Mouse (Mus musculus): ENCODE measurements at regions not wholly inside any gene's neighbourhood (a gene's known extent, or its start where the extent isn't known, plus 50 kb on each side); places are given as distances from the start of the nearest gene placed in this dataset.

GRCm38 (mm10) chr15:19094061-19094810 is 275.5 kb downstream of the Cdh10 start:
- no peaks in the 10 kb centered on the region for H3K27me3 ChIP-seq (ENCODE audit: control insufficient read depth in 1 of 2, insufficient read depth in 2 of 2, low read length in 2 of 2)
- no peaks in the 10 kb centered on the region for H3K36me3 ChIP-seq (ENCODE audit: control insufficient read depth in 1 of 2, insufficient read depth in 2 of 2, low read length in 2 of 2)
- no peaks in the 10 kb centered on the region for H3K9me3 ChIP-seq (replicated peaks; ENCODE audit: insufficient read depth, low read length)
- no peak for TF ChIP-seq TAL1 (IDR thresholded peaks at IDR 0.05; ENCODE audit: low read length)
- no peak for TF ChIP-seq KAT2A (conservative IDR thresholded peaks at IDR 0.05; ENCODE audit: low read depth, low read length)
- no peak for TF ChIP-seq USF1 (IDR thresholded peaks at IDR 0.05; ENCODE audit: low read depth, low read length)
- TF ChIP-seq ZKSCAN1 (IDR thresholded peaks at IDR 0.05; ENCODE audit: low read depth, low read length), result no peak
- no peak for TF ChIP-seq TCF12 (IDR thresholded peaks at IDR 0.05; ENCODE audit: low read depth, low read length)
- H3K9ac ChIP-seq (ENCODE audit: control insufficient read depth, low read depth, low read length, poor library complexity, severe bottlenecking), result no peak overlapping the region
- H3K27ac ChIP-seq (ENCODE audit: control insufficient read depth, low read depth, low read length), result no peak overlapping the region
- DNase-seq (ENCODE audit: low read depth, low spot score), result no peak
- no peaks in the 10 kb centered on the region for H3K79me2 ChIP-seq (ENCODE audit: control insufficient read depth, insufficient read depth, low read length, poor library complexity)
- H3K4me3 ChIP-seq (ENCODE audit: control insufficient read depth in 1 of 2, insufficient read depth in 1 of 2, low read depth in 2 of 2, low read length in 2 of 2), result no peak overlapping the region
- no peaks in the 10 kb centered on the region for H3K4me1 ChIP-seq (ENCODE audit: control insufficient read depth in 1 of 2, insufficient read depth in 2 of 2, low read length in 2 of 2)

DNA sequence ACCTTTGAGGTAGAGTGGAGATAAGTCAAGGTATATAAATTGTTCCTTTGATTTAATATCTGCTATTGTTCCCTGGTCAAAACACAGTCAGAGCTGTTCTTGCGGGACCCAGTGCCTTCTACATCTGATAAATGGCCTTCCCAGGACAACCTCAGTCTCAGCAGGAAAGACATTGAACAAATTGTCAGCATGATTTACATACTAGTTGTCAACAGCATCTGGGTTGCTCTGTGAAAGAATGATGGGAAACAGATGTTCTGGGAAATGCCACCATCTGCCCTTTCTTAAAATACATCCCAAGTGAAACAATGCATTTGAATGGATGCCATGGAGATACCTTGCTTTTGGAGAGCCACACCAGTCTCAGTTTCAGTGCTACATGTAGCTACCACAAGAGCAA is 296.2 kb downstream of the Cdh10 start:
- Histone ChIP-seq H3K36me3 (ENCODE audit: control insufficient read depth in 1 of 2, insufficient read depth in 2 of 2, low read length in 2 of 2) (no peaks in the 10 kb centered on the region), H3K27me3 (ENCODE audit: control insufficient read depth in 1 of 2, insufficient read depth in 2 of 2, low read length in 2 of 2) (no peaks in the 10 kb centered on the region), H3K4me3 (ENCODE audit: control insufficient read depth in 1 of 2, insufficient read depth in 1 of 2, low read depth in 2 of 2, low read length in 2 of 2) (no peak overlapping the region), H3K79me2 (ENCODE audit: control insufficient read depth, insufficient read depth, low read length, poor library complexity) (no peaks in the 10 kb centered on the region), H3K4me1 (ENCODE audit: control insufficient read depth in 1 of 2, insufficient read depth in 2 of 2, low read length in 2 of 2) (no peaks in the 10 kb centered on the region), H3K9me3 (replicated peaks; ENCODE audit: insufficient read depth, low read length) (no peaks in the 10 kb centered on the region), H3K27ac (ENCODE audit: control insufficient read depth, low read depth, low read length) (no peak overlapping the region), H3K9ac (ENCODE audit: control insufficient read depth, low read depth, low read length, poor library complexity, severe bottlenecking) (no peak overlapping the region)
- DNase-seq (ENCODE audit: low read depth, low spot score), result no peak
- TF ChIP-seq MYC (IDR thresholded peaks at IDR 0.05; ENCODE audit: low read depth, low read length), result no peak
- TF ChIP-seq POLR2AphosphoS2 (IDR thresholded peaks at IDR 0.05; ENCODE audit: low read length), result no peak
- TF ChIP-seq EP300 (IDR thresholded peaks at IDR 0.05; ENCODE audit: low read depth in 1 of 2, low read length in 2 of 2), result no peak
- TF ChIP-seq BHLHE40 (IDR thresholded peaks at IDR 0.05; ENCODE audit: borderline replicate concordance, low read depth, low read length), result no peak
- TF ChIP-seq MEF2A (IDR thresholded peaks at IDR 0.05; ENCODE audit: extremely low read depth, insufficient replicate concordance, low read depth, low read length, poor library complexity, severe bottlenecking), result no peak
- TF ChIP-seq SIN3A (IDR thresholded peaks at IDR 0.05; ENCODE audit: low read length), result no peak

DNA sequence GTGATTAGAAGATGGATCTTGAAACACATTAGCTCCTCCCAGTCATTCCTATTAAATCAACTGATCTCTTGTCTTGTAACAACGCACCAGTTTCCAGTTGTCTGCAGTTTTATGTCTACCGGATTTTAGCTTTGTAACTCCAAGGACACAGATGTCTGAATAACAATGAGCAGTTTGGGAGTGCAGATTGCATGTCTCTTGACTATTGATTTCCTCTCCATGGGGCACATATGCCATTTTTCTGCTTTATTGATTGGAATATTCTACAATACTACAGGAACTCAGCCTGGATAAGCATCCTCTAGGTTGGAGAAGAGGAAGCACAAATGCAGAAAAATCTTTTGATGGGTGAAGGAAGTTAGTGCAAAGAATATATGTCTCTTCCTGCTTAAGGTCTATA is 300.2 kb downstream of the Cdh10 start:
- Histone ChIP-seq H3K27ac (ENCODE audit: control insufficient read depth, low read depth, low read length) (no peak overlapping the region), H3K9me3 (replicated peaks; ENCODE audit: insufficient read depth, low read length) (no peaks in the 10 kb centered on the region), H3K9ac (ENCODE audit: control insufficient read depth, low read depth, low read length, poor library complexity, severe bottlenecking) (no peak overlapping the region), H3K79me2 (ENCODE audit: control insufficient read depth, insufficient read depth, low read length, poor library complexity) (no peaks in the 10 kb centered on the region), H3K4me3 (ENCODE audit: control insufficient read depth in 1 of 2, insufficient read depth in 1 of 2, low read depth in 2 of 2, low read length in 2 of 2) (no peak overlapping the region), H3K4me1 (ENCODE audit: control insufficient read depth in 1 of 2, insufficient read depth in 2 of 2, low read length in 2 of 2) (no peaks in the 10 kb centered on the region), H3K27me3 (ENCODE audit: control insufficient read depth in 1 of 2, insufficient read depth in 2 of 2, low read length in 2 of 2) (no peaks in the 10 kb centered on the region), H3K36me3 (ENCODE audit: control insufficient read depth in 1 of 2, insufficient read depth in 2 of 2, low read length in 2 of 2) (no peaks in the 10 kb centered on the region)
- TF ChIP-seq CTCF (IDR thresholded peaks at IDR 0.05 in 2 of 3, conservative IDR thresholded peaks at IDR 0.05 in 1 of 3; ENCODE audit: control insufficient read depth in 1 of 3, insufficient read depth in 1 of 3, low read depth in 2 of 3, low read length in 3 of 3, poor library complexity in 1 of 3, severe bottlenecking in 1 of 3), result no peak
- no peak for TF ChIP-seq GATA1 (IDR thresholded peaks at IDR 0.05; ENCODE audit: low read depth, low read length)
- TF ChIP-seq ELF1 (IDR thresholded peaks at IDR 0.05; ENCODE audit: low read depth, low read length), result no peak
- no peak for DNase-seq (ENCODE audit: low read depth, low spot score)
